Mouse (Mus musculus): Measurements from ENCODE around the gene Gsto2. TPM values are rescaled to one million over a fixed set of nuclear protein-coding genes. Genes with fewer than 3 reads are reported as not detected.

The Gsto2 gene
- total RNA-seq, 2 experiments from 2014 or later = 0.27 to 0.43 TPM

DNA sequence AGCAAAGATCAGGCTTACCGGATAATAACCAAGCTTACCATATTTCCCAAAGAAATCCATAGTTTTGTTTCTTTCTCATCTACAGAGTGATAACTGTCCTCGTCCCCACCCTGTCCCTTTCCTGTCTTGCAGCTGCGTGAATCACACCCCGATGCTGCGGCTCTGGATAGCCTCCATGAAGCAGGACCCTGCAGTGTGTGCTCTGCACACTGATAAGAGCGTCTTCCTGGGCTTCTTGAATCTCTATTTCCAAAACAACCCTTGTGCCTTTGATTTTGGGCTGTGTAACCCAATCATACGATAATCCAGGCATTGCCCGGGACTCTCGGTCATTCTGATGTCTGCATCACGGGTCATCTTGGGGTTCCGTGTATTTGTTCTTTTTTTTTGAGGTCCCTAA, 20.6 kb downstream of the Gsto2 start:
- intact Hi-C loops (cut with DNase I; ENCODE audit: low total_unique reads) = no loop called here
- DNase-seq = no peak

DNA sequence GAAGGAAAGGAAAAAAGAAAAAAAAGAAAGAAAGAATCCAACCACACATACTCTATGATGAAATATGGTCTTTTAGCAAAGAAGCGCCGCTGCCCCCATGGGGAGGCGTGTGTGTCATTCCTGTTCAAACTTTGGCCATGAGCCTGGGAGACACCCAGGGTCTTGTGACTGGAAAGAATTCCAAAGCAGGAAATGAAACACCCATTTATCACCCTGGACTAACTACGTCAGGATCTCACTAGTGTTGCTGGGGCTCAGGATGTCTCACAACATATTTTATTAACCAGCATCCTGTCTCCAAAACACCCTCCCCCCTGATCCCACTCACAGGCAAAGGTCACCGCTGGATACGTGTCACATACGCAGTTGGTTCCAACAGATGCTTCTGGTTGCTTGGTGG, 21.3 kb downstream of the Gsto2 start:
- intact Hi-C loops (cut with DNase I; ENCODE audit: low total_unique reads) = no loop called here

DNA sequence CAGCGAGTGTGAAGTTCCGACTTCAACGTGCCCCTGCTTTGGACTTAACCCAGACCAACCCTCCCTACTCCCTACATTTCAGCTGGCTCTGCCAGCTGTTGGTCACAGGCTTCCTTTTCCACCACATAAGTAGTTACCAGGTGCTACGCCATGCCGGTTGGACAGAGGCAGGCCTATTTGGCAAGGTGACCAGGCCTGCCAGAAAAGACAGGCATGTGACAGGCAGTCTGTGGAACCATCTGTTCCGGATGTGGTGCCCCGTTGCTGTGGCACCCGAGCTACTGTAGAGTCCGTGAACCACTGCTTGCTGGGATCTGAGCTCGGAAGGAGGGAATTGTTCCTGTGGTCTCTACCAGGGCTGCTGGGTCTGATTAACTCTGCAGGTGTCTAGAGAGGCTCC, 22.1 kb downstream of the Gsto2 start:
- DNase-seq = peak; percentile 23
- intact Hi-C loops (cut with DNase I; ENCODE audit: low total_unique reads) = no loop called here

More for the DNA sequence above, 21.3 kb downstream of the Gsto2 start:
- DNase-seq = no peak

DNA sequence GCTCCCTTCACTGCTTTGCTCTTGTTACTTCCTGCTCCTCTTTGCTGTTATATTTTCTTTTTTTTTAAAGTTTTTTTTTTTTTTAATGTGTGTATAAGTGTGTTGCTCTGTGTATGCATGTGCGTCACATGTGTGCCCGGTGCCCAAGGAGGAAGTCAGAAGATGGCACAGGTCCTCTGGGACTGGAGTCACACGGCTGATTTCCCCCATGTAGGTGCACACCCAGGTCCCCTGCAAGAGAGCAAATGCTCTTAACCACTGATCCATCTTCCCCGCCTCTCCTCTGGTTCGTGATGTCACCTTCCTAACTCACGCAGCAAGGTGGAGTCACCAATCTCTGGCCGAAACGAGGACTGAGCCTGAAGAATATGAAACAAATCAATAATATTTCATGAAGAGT, 22.7 kb downstream of the Gsto2 start:
- no peak for DNase-seq
- intact Hi-C loops (cut with DNase I; ENCODE audit: low total_unique reads) = no loop called here

DNA sequence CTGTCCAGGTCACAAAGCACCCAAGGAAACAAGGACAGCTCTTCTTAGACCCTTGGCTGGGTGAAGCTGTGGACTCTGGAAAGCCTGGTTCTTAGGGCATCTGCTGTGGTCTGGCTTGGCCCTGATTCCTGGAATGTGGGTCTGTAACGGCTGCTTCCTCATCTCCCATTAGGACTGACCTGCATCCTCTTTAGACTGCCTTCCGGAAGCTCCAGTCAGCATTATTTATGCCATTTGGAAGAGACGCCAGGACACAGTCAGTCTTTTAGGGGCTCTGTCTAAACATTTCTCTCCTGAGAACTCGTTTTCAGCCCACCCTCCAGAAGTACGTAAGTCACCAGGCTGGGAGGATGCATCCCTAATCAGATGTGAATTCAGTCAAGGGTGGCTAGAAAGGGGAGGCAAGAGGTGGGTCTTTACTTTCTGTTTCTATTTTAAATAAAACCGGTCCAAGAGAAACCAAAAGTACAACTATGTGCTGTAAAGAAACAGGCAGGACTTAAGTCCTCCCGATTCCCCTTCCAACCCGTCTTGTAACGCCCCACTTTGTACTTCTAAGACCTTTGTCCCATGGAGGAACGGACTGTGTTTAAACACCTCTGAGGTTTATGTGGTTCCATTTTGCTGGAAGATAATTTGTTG, 25.3 kb downstream of the Gsto2 start:
- DNase-seq = no peak
- intact Hi-C loops (cut with DNase I; ENCODE audit: low total_unique reads) = no loop called here

DNA sequence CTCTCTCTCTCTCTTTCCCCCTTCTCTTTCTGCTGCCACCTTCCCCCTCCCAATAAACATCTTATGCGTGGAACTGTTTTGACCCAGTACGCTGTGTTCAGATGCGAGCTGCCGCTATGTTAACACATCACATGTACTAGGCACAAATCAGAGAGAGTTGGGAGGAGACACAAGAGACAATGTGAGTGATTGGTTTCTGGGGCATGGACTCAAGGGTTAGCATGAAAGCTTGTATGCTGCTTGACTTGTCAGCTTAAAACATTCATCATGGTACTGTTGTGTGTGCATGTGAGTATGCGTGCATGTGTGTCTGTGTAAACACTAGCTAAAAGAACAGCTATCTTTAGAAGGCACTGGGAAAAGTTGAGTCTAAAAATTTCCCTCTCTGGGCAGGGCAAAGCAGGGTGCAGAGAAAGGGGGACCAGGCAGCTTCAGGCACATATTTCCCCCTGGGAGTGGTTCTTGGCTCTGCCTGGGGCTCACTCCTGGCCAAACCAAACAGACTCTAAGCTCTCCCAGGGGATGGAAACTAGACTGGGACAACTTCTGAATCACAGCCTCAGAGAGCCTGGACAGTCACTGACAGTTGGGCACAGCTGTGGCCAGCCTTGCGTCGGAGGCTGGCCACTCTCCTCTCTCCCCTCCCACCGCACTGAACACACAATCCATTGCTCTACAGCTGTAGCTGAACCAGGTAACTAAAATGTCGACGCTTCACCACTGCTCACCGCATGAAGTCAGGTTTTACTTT, 26.4 kb downstream of the Gsto2 start:
- intact Hi-C loops (cut with DNase I; ENCODE audit: low total_unique reads) = no loop called here
- no peak for DNase-seq

DNA sequence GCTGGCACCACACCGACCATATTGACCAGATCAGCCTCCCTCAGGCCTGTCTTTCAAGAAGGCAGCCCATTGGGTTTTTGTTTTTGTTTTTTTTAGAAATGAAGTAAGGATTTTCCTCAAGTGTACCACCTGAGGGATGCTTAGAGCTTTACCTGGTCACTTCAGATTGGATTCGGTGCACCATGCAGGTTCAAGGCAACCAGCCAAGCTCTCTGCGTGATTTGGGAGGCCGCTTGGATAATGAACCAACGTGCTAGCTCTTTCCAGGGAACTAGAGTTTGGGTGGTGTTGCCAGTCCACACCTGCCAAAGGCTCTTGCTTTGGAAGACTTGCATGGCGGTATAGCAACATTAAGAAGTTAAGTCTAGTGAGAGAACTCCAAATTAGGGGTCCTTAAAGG, 27.8 kb downstream of the Gsto2 start:
- no peak for DNase-seq
- intact Hi-C loops (cut with DNase I; ENCODE audit: low total_unique reads) = no loop called here

DNA sequence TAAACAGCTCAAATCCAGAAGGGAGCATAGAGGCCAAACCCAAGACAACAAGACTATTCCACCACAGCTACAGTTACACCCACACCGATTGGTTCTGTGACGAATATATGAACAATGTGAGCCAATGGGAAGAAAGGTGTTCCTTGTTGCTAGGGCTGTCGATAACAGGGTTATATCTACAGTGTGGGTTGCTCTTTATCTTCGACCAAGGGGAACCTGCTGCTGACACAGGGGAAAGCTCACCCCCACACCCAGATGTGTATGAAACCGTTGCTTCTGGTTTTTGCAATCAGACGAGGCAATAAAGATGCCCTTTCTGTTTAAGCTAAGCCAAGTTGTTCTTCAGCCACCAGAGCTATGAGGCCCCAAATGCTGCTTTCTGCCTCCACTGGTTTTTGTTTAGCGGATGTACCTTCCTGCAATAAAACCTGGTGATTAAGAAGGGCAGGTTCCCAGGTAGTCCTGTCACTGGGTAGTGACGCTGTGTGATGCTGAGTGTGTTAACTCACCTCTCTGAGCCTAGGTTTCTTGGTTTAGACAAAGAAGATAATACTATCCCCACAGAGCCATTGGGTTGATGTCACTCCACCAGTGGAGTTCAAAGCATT, 33.2 kb downstream of the Gsto2 start:
- intact Hi-C loops (cut with DNase I; ENCODE audit: low total_unique reads) = no loop called here
- no peak for DNase-seq

DNA sequence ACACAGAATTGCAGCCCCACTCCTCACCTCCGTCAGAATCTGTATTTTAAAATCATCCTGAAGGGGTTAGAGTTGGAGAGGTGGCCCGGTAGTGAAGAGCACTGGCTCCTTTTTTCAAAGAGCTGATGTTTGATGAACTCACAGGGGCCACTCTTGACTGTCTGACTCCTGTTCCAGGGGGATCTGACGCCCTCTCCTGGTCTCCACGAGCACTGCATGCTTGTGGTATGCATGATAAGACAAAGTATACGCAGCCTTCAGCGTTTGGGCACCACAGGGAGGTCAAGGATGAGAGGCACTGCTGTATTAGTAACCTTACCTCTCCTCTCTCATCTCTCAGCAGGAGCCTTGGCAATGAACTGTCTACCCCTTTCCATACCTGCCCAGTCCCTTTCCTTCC, 34.7 kb downstream of the Gsto2 start:
- intact Hi-C loops (cut with DNase I; ENCODE audit: low total_unique reads) = no loop called here
- DNase-seq = no peak

DNA sequence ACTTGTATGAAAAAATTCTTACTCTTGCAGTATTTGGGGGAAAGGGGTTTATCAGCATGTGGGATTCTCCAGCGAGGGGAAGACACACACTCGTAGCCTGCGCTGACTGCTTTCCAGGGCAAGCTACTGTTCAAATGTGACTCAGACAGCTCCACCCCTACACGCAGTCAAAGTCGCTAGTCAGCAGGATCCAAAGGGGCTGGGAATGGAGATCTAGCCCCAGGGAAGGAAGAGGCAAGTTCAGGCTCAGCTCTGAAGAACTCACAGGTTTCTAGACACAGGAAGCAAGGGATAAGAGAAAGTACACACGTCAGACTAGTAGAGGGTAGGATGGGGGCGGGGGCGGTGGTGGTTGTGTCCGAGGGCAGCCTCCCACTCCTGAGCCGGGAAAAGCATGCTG, 35.2 kb downstream of the Gsto2 start:
- intact Hi-C loops (cut with DNase I; ENCODE audit: low total_unique reads) = no loop called here

DNA sequence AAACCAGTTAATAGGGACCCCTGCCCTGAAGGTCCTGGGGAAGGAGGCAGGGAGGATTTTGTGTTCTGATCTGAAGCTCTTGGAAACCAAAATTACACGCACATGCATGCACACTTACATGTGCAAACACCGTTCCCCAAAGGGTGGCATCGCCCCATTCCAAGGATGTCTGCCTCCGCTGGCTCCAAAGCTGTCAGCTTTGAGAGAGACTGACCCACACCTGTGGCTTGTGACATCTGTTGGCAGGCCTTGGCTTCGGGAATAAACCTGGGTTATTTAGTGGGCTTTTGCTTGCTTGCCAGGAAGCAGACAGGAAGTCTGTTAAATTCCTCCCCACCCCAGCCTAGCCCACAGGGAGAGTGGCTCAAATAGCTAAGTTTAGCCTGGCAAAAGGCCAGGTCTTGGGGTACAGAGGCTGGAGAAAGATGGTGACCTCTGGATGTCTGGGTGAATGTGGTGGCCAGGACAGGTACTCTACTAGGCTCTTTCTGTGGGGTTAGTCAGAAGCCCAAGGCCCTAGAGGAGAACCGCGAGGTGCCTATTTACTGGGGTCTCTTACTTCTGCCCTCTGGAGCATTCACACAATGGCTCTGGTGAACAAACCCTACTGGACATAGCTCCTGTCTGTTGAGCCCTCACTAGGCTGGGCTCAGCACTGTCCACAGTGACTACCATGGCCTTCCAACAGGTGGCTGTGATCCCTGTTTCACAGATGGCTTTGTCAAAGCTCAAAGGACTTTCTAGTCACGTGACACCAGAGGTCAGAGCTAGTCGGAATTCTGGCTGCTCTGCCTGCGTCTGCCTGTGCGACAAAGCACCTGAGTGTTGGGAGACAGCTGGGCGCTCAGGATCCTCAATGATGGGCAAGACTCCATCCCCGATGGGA, 37.2 kb downstream of the Gsto2 start:
- intact Hi-C loops (cut with DNase I; ENCODE audit: low total_unique reads) = no loop called here
- DNase-seq = no peak

More for the DNA sequence above, 35.2 kb downstream of the Gsto2 start:
- no peak for DNase-seq

DNA sequence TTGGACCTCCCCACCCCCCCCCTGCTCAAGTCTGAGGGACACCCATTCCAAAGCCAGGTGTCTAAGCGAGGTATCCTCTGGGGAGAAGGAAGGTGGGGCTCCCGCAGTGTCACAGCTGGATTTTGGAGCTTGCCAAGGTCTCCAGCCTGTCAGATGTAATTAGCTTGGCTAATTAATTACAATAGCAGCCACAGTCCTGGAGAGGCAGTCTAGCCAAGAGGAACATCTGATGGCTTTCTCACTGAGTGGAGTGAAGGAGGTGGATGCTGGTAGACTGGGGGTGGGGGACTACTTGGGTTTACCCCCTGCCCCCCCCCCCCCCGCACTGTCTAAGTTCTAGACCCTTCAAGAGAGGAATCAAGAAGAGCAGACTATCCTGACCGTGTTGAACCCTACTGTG, 38.3 kb downstream of the Gsto2 start:
- no peak for DNase-seq
- intact Hi-C loops (cut with DNase I; ENCODE audit: low total_unique reads) = no loop called here

DNA sequence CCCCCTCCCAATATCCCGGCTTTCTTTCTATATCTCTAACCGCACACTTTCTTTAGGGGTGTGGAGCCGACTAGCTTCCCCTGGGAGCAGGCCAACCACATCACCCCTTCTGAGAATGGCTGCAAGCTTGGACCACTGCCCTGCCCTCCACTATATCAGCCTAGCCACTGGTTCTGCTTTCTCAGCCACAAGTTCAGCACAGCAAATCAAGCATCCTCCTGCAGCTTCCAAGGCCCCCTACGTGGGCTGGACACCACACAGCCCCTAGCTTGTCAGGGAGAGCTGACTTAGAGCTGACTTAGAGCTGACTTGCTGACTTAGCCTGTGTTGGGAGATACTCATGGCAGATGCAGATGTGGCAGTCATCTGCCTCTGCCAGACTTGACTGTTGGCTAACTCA, 39.7 kb downstream of the Gsto2 start:
- intact Hi-C loops (cut with DNase I; ENCODE audit: low total_unique reads) = no loop called here
- no peak for DNase-seq

DNA sequence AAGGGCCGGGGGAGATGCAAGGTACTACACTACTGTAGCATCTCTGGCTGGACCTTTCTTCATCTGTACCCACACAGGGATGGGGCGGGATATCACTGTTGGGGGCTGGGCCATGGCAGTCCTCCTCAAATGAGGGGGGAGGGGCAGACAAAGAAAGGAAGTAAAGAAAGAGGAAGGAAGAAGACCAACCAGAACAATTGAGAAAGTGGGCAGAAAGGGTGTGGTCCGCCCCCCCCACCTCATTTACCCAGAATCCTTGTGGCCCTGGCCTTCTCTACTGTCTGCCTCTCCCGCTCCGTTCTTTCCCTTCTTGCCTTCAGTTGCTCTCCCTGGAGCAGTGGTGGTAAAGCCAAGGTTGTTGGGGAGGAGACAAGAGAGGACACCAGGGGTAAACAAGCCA, 40.3 kb downstream of the Gsto2 start:
- intact Hi-C loops (cut with DNase I; ENCODE audit: low total_unique reads) = no loop called here
- no peak for DNase-seq

DNA sequence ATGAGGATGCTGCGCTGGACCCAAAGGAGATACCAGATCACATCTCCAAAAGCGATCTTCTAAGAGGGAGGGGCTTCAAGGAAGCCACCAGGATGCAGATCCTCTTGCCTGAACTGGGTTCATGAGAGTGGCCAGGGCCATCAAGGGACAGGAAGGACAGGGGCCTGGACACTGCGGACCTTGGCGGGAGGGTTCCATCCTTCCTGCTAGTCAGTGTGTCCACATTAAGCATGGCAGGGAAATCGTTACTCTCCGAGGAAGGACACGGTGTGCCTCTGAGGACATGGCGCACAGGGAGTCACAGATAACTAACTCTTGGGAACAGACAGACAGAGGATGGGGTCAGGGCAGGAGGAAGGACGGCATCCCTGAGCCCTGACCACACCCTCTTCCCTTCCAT, 42.3 kb downstream of the Gsto2 start:
- intact Hi-C loops (cut with DNase I; ENCODE audit: low total_unique reads) = no loop called here
- no peak for DNase-seq

DNA sequence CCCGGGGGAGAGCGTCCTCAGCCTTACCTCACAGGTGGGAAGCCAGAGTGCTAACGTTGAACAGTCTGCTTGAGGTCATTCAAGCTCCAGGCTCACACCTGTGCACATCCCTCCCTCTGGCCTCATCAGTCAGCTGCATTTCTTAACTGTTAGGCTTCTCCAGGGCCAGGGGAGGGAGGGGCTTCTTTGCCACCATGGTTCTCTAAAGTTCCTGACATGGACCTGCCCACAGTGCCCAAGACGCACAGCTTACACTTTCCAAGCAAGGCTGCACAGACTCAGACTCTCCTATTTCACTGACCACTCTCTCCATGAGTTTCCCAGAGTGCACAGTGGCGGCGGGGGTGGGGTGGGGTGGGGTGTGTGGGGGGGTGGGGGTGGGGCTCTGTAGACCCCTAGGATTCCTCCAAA, 43.6 kb downstream of the Gsto2 start:
- intact Hi-C loops (cut with DNase I; ENCODE audit: low total_unique reads) = no loop called here

DNA sequence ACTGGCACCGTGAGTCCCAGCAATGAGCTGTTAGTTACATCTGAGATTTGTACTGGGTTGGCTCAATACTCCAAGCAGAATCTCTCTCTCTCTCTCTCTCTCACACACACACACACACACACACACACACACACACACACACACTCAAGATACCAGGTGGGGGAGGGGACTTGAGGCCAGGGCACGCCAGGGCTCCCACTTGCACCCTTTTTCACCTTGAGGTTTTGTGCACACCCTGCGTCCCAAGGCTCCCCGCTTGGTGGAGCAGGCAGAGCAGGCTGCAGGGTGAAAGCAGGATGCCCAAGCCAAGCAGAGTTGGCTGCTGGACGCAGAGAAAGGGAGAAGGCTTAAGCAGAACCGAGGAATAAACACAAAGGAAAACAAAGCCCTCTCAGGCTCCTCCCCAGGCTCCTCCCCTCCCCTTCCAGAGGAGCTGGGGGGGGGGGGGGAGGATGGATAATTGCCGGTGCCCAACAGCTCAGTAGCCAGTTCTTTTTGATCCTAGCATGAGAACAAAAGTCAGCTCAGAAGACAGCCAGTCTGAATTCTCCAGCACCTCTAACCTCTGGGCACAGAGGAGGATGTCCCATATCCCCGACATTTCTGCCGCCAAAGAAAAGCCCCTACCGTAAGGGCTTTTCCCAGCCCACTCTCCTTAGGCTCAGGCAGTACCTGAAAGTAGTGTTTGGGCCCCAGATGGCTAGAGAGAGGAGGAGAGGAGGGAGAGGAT, 44.2 kb downstream of the Gsto2 start:
- peak; percentile 22 for DNase-seq
- intact Hi-C loops (cut with DNase I; ENCODE audit: low total_unique reads) = no loop called here

More for the DNA sequence above, 43.6 kb downstream of the Gsto2 start:
- DNase-seq = no peak

DNA sequence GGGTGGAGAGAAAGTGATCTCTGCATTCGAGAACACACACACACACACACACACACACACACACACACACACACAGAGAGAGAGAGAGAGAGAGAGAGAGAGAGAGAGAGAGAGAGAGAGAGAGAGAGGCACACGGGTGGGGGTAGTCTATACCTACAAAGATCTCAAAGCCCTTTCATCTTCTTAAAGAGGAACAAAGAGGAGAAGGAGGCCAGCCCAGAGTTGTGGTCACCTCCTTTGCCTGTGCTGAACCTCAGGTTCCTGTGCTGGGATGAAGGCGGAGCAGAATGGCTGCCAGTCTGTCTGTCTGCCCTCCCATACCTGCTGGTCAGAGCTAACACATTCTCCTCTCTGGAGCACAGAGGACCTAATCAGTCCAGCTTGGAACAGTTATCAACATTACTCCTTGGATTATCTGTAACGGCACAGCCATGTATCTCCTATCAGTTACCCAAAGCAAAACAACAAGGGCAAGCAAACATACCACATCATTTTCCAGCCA, 44.8 kb downstream of the Gsto2 start:
- intact Hi-C loops (cut with DNase I; ENCODE audit: low total_unique reads) = no loop called here
- no peak for DNase-seq

DNA sequence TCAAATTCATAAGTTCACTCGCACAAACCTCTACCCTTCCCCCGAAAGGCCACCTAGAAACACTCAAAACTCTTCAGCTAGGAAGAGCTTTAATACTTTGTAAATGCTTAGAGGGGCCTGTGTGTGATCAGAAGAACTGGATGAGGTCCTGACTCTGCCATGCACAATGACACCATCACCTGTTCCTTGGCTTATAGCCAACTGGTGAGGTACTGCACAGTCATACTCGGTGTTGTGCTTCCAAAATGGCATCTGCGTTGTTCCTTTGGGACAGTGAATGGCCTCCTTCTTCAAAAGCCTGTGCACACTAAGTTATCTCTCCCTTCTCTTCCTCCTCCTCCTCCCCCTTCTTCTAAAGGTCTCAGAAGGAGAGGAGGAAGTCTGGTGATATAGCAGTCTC, 45.4 kb downstream of the Gsto2 start:
- intact Hi-C loops (cut with DNase I; ENCODE audit: low total_unique reads) = no loop called here
- DNase-seq = no peak

Data from gastrocnemius, postnatal 14 days (tissue).